Mouse (Mus musculus) kidney, adult 2 months (tissue): ENCODE results near the gene Mcm6.

ENCODE experiments used
- CTCF ChIP-seq: fragments of 200-500 bp; conservative IDR thresholded peaks from 2 replicates; pipeline ENCODE4 v1.5.1; 2011; ENCODE audit warnings: low read depth, mild to moderate bottlenecking, control low read depth, low read length, moderate library complexity, mixed read lengths; ENCODE audit not compliant: insufficient read depth, insufficient read length
- POLR2A ChIP-seq: fragments of 200-500 bp; IDR thresholded peaks from one replicate; pipeline ENCODE4 v1.6.1; 2011; ENCODE audit warnings: low read depth, low read length, control low read depth

DNA sequence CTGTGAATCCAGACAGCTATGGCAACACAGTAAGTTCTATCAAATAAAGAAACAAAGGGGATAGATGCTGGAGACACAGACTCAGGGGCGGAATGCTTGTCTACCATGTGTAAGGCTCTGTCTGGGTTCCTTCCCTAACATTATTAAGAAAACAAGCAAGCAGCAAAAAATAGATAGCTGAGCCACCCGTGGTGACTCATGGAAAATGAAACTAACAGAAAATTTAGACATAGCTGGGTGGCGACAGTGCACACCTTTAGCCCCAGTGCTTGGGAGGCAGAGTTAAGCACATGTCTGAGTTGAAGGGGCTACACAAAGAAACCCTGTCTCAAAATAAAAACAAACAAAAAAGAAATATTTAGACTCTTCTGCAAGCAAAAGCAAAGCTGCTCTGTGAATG, 2.0 kb downstream of the Mcm6 start:
- no peak for TF ChIP-seq CTCF
- TF ChIP-seq POLR2A = no peak
